ENCODE assay signal across 21 mouse cellular contexts in the genomic region with DNA sequence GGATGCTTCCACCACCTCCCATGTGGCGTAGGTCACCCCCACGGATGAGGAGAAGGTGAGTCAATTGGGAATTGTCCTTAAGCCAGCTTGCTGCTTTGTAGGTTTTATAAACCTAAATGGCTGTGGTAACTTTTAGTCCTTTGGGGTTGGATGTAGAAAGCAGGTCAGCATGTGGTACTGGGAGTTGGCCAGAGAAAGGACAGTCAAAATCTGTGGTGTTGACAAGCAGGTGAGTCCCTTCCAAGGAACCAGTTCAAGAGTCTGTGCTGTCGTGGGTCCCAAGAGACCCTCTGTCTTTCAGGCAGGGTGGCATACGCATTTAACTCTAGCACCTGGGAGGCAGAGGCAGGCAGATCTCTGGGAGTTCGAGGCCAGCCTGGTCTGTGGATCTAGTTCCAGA. TPM values are rescaled to one million over a fixed set of nuclear protein-coding genes. Genes with fewer than 3 reads are reported as not detected.
DNase-seq lines count a peak whose midpoint lies in the region; ATAC-seq and TF ChIP-seq lines count a peak whose summit lies in the region.
"Had no signal": no experiment of that assay in that cellular context is flagged by ENCODE, and none has a peak within 500 bp of the region (broad histone marks: within the 10 kb centered on the region; RNA-seq: fewer than 3 reads in every experiment).

No protein-coding gene starts in this region.

- no peak overlapping the region for H3K9ac ChIP-seq in intestine, postnatal 0 days (ENCODE audit: low read depth, low read length)
- no peak overlapping the region for H3K9ac ChIP-seq in intestine, embryonic 16.5 days (ENCODE audit: low read depth, low read length)
- H3K9ac ChIP-seq in midbrain, embryonic 11.5 days (ENCODE audit: low read length): no peak overlapping the region

- 70% methylated on average over 5 of the region's 5 CpGs for WGBS in cerebellum, adult 2 months
- WGBS in intestine, postnatal 0 days: 95% methylated on average over 5 of the region's 5 CpGs
- WGBS in intestine, embryonic 16.5 days: 94% methylated on average over 5 of the region's 5 CpGs
- 92% methylated on average over 5 of the region's 5 CpGs for WGBS in midbrain, embryonic 11.5 days
- 94% methylated on average over 5 of the region's 5 CpGs for WGBS in midbrain, embryonic 10.5 days

- DNase-seq in cerebellum, adult 9-11 months: peak; percentile 57
- no peak for DNase-seq in cerebellum, adult 2 months
- peak; percentile 88 for DNase-seq in heart, adult 11 months
- DNase-seq in heart, adult 18-20 months: no peak
- DNase-seq in midbrain, embryonic 11.5 days (ENCODE audit: low spot score, missing footprints): peak; percentile 62
- no peak for DNase-seq in midbrain, embryonic 10.5 days (ENCODE audit: low spot score)
- DNase-seq: adrenal gland, adult 2 months; adrenal gland, adult 8-10 months; adrenal gland, postnatal 10 days; adrenal gland, postnatal 14 days; adrenal gland, postnatal 25 days; adrenal gland, postnatal 36 days; B cell, adult 2 months; cerebellum, adult 11 months had no signal

- no peak overlapping the region; the same call in 1 of the 2 replicates for H3K27ac ChIP-seq in cerebellum, adult 2 months (ENCODE audit: insufficient read depth, low read length)
- H3K27ac ChIP-seq in intestine, postnatal 0 days (ENCODE audit: low read depth, low read length): peak overlapping the region; percentile 50; the same call in 1 of the 2 replicates
- H3K27ac ChIP-seq in intestine, embryonic 16.5 days (ENCODE audit: low read length): no peak overlapping the region
- no peak overlapping the region for H3K27ac ChIP-seq in midbrain, embryonic 11.5 days (ENCODE audit: low read depth, low read length)
- no peak overlapping the region for H3K27ac ChIP-seq in midbrain, embryonic 10.5 days (replicated peaks)

- no peak for TF ChIP-seq POLR2A in cerebellum, adult 2 months (IDR thresholded peaks at IDR 0.05; ENCODE audit: borderline replicate concordance, insufficient read depth, low read length)

- H3K4me3 ChIP-seq in cerebellum, adult 2 months (replicated peaks; ENCODE audit: insufficient read depth, low read depth, low read length): no peak overlapping the region
- no peak overlapping the region for H3K4me3 ChIP-seq in intestine, postnatal 0 days (ENCODE audit: low read depth, low read length)
- H3K4me3 ChIP-seq in intestine, embryonic 16.5 days (ENCODE audit: low read length): no peak overlapping the region
- no peak overlapping the region for H3K4me3 ChIP-seq in midbrain, embryonic 11.5 days (ENCODE audit: low read depth, low read length)
- no peak overlapping the region for H3K4me3 ChIP-seq in midbrain, embryonic 10.5 days

- TF ChIP-seq CTCF in cerebellum, adult 2 months (IDR thresholded peaks at IDR 0.05; ENCODE audit: borderline replicate concordance, insufficient read depth, low read depth, low read length): no peak
- no peak for TF ChIP-seq CTCF in intestine, postnatal 0 days (IDR thresholded peaks at IDR 0.05; ENCODE audit: low read depth)

- H3K36me3 ChIP-seq in intestine, postnatal 0 days (ENCODE audit: control insufficient read depth, insufficient read depth): peaks cover 49% of the 10 kb centered on the region
- H3K36me3 ChIP-seq in intestine, embryonic 16.5 days (ENCODE audit: control insufficient read depth, insufficient read depth, low read length): peaks cover 21% of the 10 kb centered on the region
- H3K36me3 ChIP-seq in midbrain, embryonic 11.5 days (ENCODE audit: control insufficient read depth, insufficient read depth, low read length): peaks cover 40% of the 10 kb centered on the region
- peaks cover 67% of the 10 kb centered on the region for H3K36me3 ChIP-seq in midbrain, embryonic 10.5 days

- H3K9me3 ChIP-seq in intestine, postnatal 0 days (ENCODE audit: control insufficient read depth): no peaks in the 10 kb centered on the region
- no peaks in the 10 kb centered on the region for H3K9me3 ChIP-seq in intestine, embryonic 16.5 days (ENCODE audit: control insufficient read depth, low read length)
- no peaks in the 10 kb centered on the region for H3K9me3 ChIP-seq in midbrain, embryonic 11.5 days (ENCODE audit: control insufficient read depth, low read length)
- H3K9me3 ChIP-seq in midbrain, embryonic 10.5 days (replicated peaks): no peaks in the 10 kb centered on the region
- H3K9me3 ChIP-seq: G1E had no signal

- peaks cover 13% of the 10 kb centered on the region; the same call in 1 of the 2 replicates for H3K4me1 ChIP-seq in cerebellum, adult 2 months (ENCODE audit: control insufficient read depth, insufficient read depth, low read length)
- no peaks in the 10 kb centered on the region for H3K4me1 ChIP-seq in intestine, postnatal 0 days (replicated peaks; ENCODE audit: control insufficient read depth, insufficient read depth, low read length)
- 0 out of 2 replicates have a peak, but pooled peaks cover 7% of the 10 kb centered on the region for H3K4me1 ChIP-seq in intestine, embryonic 16.5 days (ENCODE audit: control insufficient read depth, insufficient read depth, low read length)
- peaks cover 5% of the 10 kb centered on the region; the same call in 1 of the 2 replicates for H3K4me1 ChIP-seq in midbrain, embryonic 11.5 days (ENCODE audit: control insufficient read depth, insufficient read depth, low read length)
- H3K4me1 ChIP-seq in midbrain, embryonic 10.5 days: peaks cover 16% of the 10 kb centered on the region

- no peak overlapping the region for H3K4me2 ChIP-seq in intestine, postnatal 0 days (replicated peaks; ENCODE audit: low read depth)
- H3K4me2 ChIP-seq in intestine, embryonic 16.5 days (ENCODE audit: low read depth, low read length): no peak overlapping the region
- no peak overlapping the region for H3K4me2 ChIP-seq in midbrain, embryonic 11.5 days

- no peak for ATAC-seq in intestine, postnatal 0 days
- ATAC-seq in intestine, embryonic 16.5 days: no peak
- no peak for ATAC-seq in midbrain, embryonic 11.5 days (ENCODE audit: low FRiP score)
- ATAC-seq: activated CD4-positive, CD25-positive, alpha-beta regulatory T cell, adult 4 months; CD4-positive, CD25-positive, alpha-beta regulatory T cell, adult 4 months; Patski had no signal

- no peaks in the 10 kb centered on the region for H3K27me3 ChIP-seq in cerebellum, adult 2 months (ENCODE audit: control insufficient read depth, insufficient read depth, low read length)
- H3K27me3 ChIP-seq in intestine, postnatal 0 days (replicated peaks; ENCODE audit: control insufficient read depth, insufficient read depth, low read length): no peaks in the 10 kb centered on the region
- no peaks in the 10 kb centered on the region for H3K27me3 ChIP-seq in intestine, embryonic 16.5 days (replicated peaks; ENCODE audit: control insufficient read depth, insufficient read depth, low read length)
- H3K27me3 ChIP-seq in midbrain, embryonic 11.5 days (ENCODE audit: control insufficient read depth, insufficient read depth, low read length): no peaks in the 10 kb centered on the region
- no peaks in the 10 kb centered on the region for H3K27me3 ChIP-seq in midbrain, embryonic 10.5 days (ENCODE audit: low read depth, poor library complexity, severe bottlenecking)
- H3K27me3 ChIP-seq: CH12.LX, Patski had no signal

RNA-seq across cellular contexts. Expression of gene Eci1, which starts 2.0 kb away (rescaled TPM):
- polyA plus RNA-seq in cerebellum, adult 2 months (2012; rRNA removed): 77.3 and 78.6 TPM in 2 replicates
- total RNA-seq in heart, adult 18-20 months (2021): 100 to 1,000 TPM; 472 to 487 TPM
- 96.4 and 106 TPM in 2 replicates for polyA plus RNA-seq in intestine, postnatal 0 days (2015; fragmentation: Nextera tagmentation; extraction: Ambion mirVana)
- polyA plus RNA-seq in intestine, embryonic 16.5 days (2015; fragmentation: Nextera tagmentation; extraction: Ambion mirVana): 159 and 161 TPM in 2 replicates
- 59.5 and 66.3 TPM in 2 replicates for polyA plus RNA-seq in midbrain, embryonic 11.5 days (2014; fragmentation: Nextera tagmentation; extraction: Ambion mirVana)
- polyA plus RNA-seq in midbrain, embryonic 10.5 days (2016; fragmentation: Nextera tagmentation; extraction: Ambion mirVana): 78.8 and 82.4 TPM in 2 replicates

RNA-seq across cellular contexts. Expression of gene Rnps1, which starts 10.1 kb away (rescaled TPM):
- polyA plus RNA-seq in cerebellum, adult 2 months (2012; rRNA removed): 254 and 263 TPM in 2 replicates
- total RNA-seq in heart, adult 18-20 months (2021): 10 to 100 TPM; 60.6 to 64.6 TPM
- polyA plus RNA-seq in intestine, postnatal 0 days (2015; fragmentation: Nextera tagmentation; extraction: Ambion mirVana): 111 and 114 TPM in 2 replicates
- 233 and 248 TPM in 2 replicates for polyA plus RNA-seq in intestine, embryonic 16.5 days (2015; fragmentation: Nextera tagmentation; extraction: Ambion mirVana)
- polyA plus RNA-seq in midbrain, embryonic 11.5 days (2014; fragmentation: Nextera tagmentation; extraction: Ambion mirVana): 379 and 380 TPM in 2 replicates
- 454 and 468 TPM in 2 replicates for polyA plus RNA-seq in midbrain, embryonic 10.5 days (2016; fragmentation: Nextera tagmentation; extraction: Ambion mirVana)

RNA-seq across cellular contexts. Expression of gene Dnase1l2, which starts 18.4 kb away (rescaled TPM):
- 22.3 and 22.7 TPM in 2 replicates for polyA plus RNA-seq in cerebellum, adult 2 months (2012; rRNA removed)
- 1 to 10 TPM in 1 of 2 experiments, under 1 TPM in 1; 0.69 to 1.5 TPM for total RNA-seq in heart, adult 18-20 months (2021)
- polyA plus RNA-seq in intestine, postnatal 0 days (2015; fragmentation: Nextera tagmentation; extraction: Ambion mirVana): 0.73 and 0.80 TPM in 2 replicates
- 1.5 and 1.8 TPM in 2 replicates for polyA plus RNA-seq in intestine, embryonic 16.5 days (2015; fragmentation: Nextera tagmentation; extraction: Ambion mirVana)
- 1.7 and 2.1 TPM in 2 replicates for polyA plus RNA-seq in midbrain, embryonic 11.5 days (2014; fragmentation: Nextera tagmentation; extraction: Ambion mirVana)
- 2.7 and 3.4 TPM in 2 replicates for polyA plus RNA-seq in midbrain, embryonic 10.5 days (2016; fragmentation: Nextera tagmentation; extraction: Ambion mirVana)

RNA-seq across cellular contexts. Expression of gene E4f1, which starts 45.6 kb away (rescaled TPM):
- 79.4 and 80.6 TPM in 2 replicates for polyA plus RNA-seq in cerebellum, adult 2 months (2012; rRNA removed)
- 10 to 100 TPM in 1 of 2 experiments, 1 to 10 TPM in 1; 9.8 to 10.1 TPM for total RNA-seq in heart, adult 18-20 months (2021)
- 5.0 and 5.2 TPM in 2 replicates for polyA plus RNA-seq in intestine, postnatal 0 days (2015; fragmentation: Nextera tagmentation; extraction: Ambion mirVana)
- polyA plus RNA-seq in intestine, embryonic 16.5 days (2015; fragmentation: Nextera tagmentation; extraction: Ambion mirVana): 26.1 and 27.1 TPM in 2 replicates
- polyA plus RNA-seq in midbrain, embryonic 11.5 days (2014; fragmentation: Nextera tagmentation; extraction: Ambion mirVana): 10.2 and 14.7 TPM in 2 replicates
- polyA plus RNA-seq in midbrain, embryonic 10.5 days (2016; fragmentation: Nextera tagmentation; extraction: Ambion mirVana): 36.2 and 42.9 TPM in 2 replicates

RNA-seq across cellular contexts. Expression of gene Pgp, which starts 45.7 kb away (rescaled TPM):
- 126 and 133 TPM in 2 replicates for polyA plus RNA-seq in cerebellum, adult 2 months (2012; rRNA removed)
- total RNA-seq in heart, adult 18-20 months (2021): 10 to 100 TPM; 40.1 to 43.5 TPM
- 64.5 and 69.4 TPM in 2 replicates for polyA plus RNA-seq in intestine, postnatal 0 days (2015; fragmentation: Nextera tagmentation; extraction: Ambion mirVana)
- polyA plus RNA-seq in intestine, embryonic 16.5 days (2015; fragmentation: Nextera tagmentation; extraction: Ambion mirVana): 83.8 and 87.1 TPM in 2 replicates
- polyA plus RNA-seq in midbrain, embryonic 11.5 days (2014; fragmentation: Nextera tagmentation; extraction: Ambion mirVana): 60.6 and 67.6 TPM in 2 replicates
- 76.4 and 83.5 TPM in 2 replicates for polyA plus RNA-seq in midbrain, embryonic 10.5 days (2016; fragmentation: Nextera tagmentation; extraction: Ambion mirVana)

Comparison
In these comparisons a context has a peak if more than half of its experiments do, and no peak if none do; other contexts are left out.
1. DNase-seq: peak in cerebellum, adult 9-11 months (single experiment), heart, adult 11 months (single experiment) and midbrain, embryonic 11.5 days (single experiment); none in cerebellum, adult 2 months (0 of 2), heart, adult 18-20 months (0 of 2) and midbrain, embryonic 10.5 days (single experiment).